Mouse (Mus musculus) layer of hippocampus, adult 2 months (tissue): ENCODE measurements around the gene Ddr1. TPM values are rescaled to one million over a fixed set of nuclear protein-coding genes. Genes with fewer than 3 reads are reported as not detected.

ENCODE experiments used
- DNase-seq, 2 experiments: peaks; one replicate each; pipeline ENCODE4 v3.0.0; 2022; ENCODE audit warnings: low spot score in 2 of 2
- H3K27ac ChIP-seq: fragments of 200-600 bp; 2 replicates; pipeline ENCODE4 v1.8.1; 2022
- H3K4me3 ChIP-seq: fragments of 200-600 bp; 2 replicates; pipeline ENCODE4 v1.8.1; 2022; ENCODE audit warnings: mild to moderate bottlenecking
- CTCF ChIP-seq: fragments of 200-600 bp; conservative IDR thresholded peaks from 2 replicates; pipeline ENCODE4 v1.8.1; 2022; ENCODE audit warnings: antibody characterized with exemption, mild to moderate bottlenecking, moderate library complexity
- total RNA-seq, 2 experiments: library from RNA; stranded (reverse); gene quantifications; 2 replicates each; pipeline ENCODE4 v1.2.3; 2021

Ddr1 gene
- total RNA-seq, 2 experiments from 2014 or later: 54.3 to 61.0 TPM

DNA sequence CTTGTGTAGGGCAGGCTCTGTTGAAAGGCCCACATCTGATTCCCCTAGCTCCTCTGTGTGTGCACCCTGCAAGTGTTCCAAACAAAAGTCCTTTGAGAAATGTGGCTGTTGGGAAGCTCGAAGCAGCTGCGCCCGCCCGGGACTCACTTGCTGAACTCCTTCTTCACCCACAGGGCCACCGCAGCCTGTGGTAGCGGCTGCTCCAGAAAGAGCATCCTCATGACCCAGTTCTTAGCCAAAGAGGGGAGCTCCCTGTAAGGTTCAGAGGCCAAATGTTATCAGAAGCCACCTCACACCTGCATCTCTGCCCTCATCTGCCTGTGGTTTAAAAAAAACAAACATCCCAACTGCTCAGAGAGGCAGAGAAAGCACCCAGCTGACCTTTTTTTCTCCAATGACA, 32.6 kb downstream of the Ddr1 start:
- TF ChIP-seq CTCF: no peak
- Histone ChIP-seq H3K27ac (no peak overlapping the region), H3K4me3 (no peak overlapping the region)
- no peak for DNase-seq

DNA sequence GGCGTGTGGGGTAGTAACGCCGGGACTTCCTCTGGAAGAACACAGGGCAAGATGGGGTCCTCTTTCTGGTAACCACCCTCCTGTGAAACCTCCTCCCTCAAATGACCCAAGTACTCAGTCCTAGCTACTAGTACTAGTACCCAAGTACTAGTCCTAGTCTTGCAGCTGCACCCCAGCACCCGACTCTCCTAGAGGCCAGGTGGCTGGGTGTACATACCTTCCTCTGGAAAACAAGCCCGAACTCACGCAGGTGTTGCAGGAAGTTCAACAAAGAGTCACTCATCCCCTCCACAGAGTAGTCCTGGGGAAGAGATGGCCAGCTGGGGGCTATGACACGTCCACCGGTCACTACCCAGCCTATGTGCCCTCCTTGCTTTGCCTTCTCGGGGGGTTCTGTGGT, 34.7 kb downstream of the Ddr1 start:
- no peak for TF ChIP-seq CTCF
- Histone ChIP-seq H3K4me3 (no peak overlapping the region), H3K27ac (no peak overlapping the region)
- DNase-seq: no peak

DNA sequence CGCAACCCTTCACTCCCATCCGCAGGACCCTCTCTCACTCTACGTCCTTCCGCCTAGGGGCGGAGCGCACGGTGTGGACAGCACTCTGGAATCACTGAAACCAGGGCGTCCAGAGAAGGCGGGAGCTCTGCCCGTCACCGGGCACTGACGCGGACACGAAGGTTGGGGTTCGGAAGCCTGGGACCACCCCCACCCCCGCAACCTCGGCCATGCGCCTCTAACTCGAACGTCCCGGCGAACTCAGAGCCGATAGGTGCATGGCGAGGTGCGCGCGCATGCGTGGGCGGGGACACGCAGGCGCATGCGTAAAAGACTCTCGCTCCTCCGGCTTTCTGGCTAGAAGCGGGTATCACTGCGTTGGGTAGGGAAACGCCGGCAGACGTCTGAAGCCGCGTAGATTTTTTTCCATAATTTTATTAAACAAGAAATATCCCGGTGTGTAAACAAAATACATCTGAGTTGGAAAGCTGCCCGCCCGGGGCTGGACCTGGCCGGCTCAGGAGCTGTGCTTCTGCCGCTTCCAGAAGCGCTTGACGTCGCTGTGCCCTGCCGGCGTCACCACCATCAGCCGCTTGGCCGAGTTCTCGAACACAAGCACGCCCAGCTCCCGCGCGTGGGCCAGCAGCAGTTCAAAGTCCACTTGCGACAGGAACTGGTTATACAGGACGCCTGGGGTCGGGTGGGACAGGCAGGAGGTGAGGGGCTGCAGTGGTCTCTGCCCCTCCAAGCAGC, 36.9 kb downstream of the Ddr1 start, which contains the start of gene Vars2:
Vars2 (minus strand) TSS at position 259 of the 732 bp plus-strand sequence.
- TF ChIP-seq CTCF: peak; percentile 45; the same call in 1 of the 2 replicates
- H3K27ac ChIP-seq: peak within 1 kb of the TSS; percentile 95
- DNase-seq: peak; percentile 94 to 97
- peak within 1 kb of the TSS; percentile 95 for H3K4me3 ChIP-seq

DNA sequence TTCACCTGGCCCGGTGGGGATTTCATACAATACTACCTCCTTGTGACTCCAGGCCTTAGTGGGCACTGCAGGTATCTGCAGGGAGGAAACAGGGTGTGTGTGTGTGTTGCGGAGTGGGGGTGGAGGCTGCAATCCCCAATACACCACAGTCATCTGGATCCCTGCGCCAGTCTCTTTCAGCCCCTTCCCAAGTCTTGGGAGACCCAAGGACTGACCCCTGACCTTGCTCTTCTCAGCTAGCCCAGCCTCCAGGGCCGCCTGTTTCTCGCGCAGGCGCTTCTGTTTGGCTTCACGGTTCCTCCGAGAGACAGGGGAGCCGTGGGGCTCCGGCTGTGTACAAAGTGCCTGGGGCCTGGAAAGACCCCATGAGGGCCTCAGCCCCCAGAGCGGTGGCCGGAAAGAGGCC, 37.6 kb downstream of the Ddr1 start:
- DNase-seq: no peak
- H3K27ac ChIP-seq: peak overlapping the region; percentile 95

DNA sequence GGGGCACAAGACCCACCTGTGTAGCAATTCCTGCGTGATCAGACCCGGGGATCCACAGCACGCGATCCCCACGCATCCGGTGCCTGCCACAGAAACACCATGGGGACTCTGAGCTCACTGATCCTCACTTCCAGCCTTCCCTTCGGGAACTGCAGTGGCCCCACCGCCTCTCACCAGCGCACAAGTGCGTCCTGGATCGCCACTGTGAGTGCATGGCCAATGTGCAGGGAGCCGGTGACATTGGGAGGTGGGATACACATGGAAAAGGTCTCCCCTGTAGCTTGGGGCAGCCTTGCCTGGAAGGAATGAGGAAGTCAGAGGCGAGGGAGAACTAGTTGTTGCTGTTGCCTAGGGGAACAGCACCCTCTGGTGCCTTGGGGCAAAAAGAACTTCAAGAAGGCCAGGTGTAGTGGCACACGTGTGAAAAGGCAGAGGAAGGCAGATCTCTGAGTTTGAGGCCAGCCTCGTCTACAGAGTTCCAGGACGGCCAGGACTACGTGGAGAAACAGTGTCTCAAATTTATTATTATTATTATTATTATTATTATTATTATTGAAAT, 38.4 kb downstream of the Ddr1 start:
- no peak for DNase-seq
- H3K4me3 ChIP-seq: no peak overlapping the region
- no peak overlapping the region for H3K27ac ChIP-seq
- TF ChIP-seq CTCF: peak; percentile 68

More for the DNA sequence above, 37.6 kb downstream of the Ddr1 start:
- H3K4me3 ChIP-seq: peak overlapping the region; percentile 95
- no peak for TF ChIP-seq CTCF

DNA sequence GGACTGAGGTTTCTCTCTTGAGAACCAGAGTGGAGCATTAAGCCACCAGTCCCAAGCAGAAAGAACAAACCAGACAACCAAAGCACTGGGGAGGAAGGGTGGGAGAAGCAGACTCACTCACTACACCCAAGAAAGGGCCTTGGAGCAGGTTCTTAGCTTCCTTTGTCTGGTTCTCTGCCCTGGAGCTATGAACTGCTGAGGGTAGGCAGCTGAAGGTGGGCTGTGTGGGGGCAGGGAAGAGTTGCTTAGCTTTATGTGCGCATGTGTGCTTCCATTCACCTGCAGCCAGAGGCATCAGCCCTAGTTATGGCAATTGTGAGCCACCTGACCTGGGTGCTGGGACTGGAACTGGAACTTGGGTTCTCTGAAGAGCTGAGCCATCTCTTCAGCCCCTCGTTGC, 51.3 kb downstream of the Ddr1 start:
- DNase-seq: no peak
- TF ChIP-seq CTCF: no peak
- no peak overlapping the region for H3K4me3 ChIP-seq
- no peak overlapping the region for H3K27ac ChIP-seq

DNA sequence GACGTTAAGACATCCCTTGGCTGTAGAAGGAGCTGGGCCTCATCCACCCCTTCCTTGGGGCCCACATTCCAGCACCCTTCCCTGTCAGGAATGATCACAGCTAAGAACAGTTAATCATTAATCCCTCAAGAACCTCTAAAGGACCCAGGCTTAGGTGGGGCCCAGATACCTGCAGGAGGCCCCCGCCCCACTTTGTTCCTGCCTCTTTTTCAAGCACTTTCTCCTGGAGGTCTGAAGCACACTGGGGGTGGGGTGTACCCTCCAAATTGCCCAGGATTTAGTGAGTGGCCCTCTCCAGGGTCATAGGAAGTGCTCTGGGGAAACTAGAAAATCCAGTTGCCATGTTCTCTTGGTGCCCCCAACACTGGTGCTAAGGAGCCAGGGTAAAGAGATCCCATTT, 55.0 kb downstream of the Ddr1 start:
- no peak for TF ChIP-seq CTCF
- H3K27ac ChIP-seq: no peak overlapping the region
- H3K4me3 ChIP-seq: no peak overlapping the region
- no peak for DNase-seq

DNA sequence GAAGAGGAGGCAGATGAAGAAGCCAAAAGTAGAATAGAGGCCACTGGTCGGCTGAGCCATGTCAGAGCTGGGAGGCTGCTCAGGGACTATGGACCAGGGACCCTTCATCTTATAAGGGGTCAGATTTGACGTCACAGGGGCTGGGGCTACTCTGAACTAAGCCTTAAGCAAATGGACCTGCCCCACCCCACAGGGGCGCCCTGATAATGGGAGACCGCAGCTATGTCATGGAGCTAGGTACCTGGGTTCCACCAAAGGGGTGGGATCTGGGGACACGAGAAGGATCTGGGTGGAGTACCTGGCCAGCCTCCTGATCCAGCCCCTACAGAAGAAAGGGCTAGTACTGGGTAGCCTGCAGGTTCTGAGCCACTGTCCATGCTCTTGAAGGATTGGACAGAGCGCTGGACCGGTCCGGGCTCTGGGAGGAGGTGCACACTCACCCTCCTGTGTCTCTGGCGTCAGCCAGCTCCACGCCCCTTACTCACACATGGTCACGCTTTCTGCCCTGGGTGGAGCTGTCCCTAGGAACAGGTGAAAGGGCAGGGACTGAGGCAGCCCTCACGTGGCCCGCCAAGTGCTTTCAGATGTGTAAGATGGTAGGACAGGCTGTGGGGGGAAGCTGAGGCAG, 60.7 kb downstream of the Ddr1 start, which contains the start of gene Mucl3:
Mucl3 (minus strand) TSS at position 87 of the 628 bp plus-strand sequence.
- no peak for TF ChIP-seq CTCF
- H3K4me3 ChIP-seq: no peak within 1 kb of the TSS
- no peak for DNase-seq
- no peak within 1 kb of the TSS for H3K27ac ChIP-seq

DNA sequence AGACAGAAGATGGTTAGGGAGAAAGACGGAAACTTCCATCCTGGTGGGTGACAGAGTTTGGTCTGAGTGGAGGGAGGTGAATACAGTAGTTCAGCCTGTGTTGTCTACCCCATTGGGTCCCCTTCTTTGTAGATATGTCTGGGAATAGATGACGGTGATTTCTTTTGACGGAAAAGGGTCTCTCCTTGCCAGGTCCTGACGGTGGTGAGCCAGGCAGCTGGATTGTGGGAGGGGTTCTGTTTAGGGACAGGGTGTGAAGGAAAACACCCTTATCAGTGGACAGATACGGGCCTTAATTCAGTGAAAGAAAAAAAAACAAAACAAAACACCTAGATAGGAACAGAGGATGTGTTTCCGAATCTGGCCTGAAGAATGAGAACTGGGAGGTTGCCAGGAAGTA, 65.1 kb downstream of the Ddr1 start:
- DNase-seq: no peak
- Histone ChIP-seq H3K4me3 (no peak overlapping the region), H3K27ac (no peak overlapping the region)
- no peak for TF ChIP-seq CTCF

DNA sequence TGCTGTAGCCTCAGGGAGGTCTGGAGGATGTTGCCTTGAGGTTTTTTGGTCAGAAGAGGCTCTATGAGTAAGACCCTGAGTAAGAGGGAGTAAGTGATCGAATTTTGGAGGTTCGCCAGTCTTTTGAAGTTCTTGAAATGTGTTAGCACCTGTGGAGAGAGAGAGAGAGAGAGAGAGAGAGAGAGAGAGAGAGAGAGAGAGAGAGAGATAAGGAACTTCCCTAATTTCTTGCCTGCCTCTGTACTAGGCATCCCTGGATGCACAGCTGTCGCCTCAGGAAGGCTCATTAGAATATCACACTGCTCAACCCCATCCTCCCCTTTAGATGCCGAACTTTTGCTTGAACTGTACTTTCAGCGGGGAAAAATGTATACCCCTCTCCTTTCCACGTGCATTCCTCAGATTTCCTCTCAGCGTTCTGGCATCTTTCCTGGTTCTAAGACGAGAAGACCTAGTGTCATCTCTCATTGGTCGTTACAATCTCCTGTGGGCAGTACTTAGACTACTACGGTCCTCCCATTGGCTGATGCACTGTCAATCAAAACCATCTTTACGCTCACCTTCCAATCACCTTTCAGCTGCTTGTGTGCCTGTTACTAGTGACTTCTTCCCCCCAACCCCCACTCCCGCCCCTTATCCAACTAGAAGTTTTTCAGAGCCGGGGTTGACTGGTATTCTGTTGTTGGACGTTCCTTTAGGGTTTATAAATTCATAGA, 65.8 kb downstream of the Ddr1 start:
- DNase-seq: peak in 1 of 2 experiments; percentile 35
- H3K4me3 ChIP-seq: no peak overlapping the region
- no peak for TF ChIP-seq CTCF

DNA sequence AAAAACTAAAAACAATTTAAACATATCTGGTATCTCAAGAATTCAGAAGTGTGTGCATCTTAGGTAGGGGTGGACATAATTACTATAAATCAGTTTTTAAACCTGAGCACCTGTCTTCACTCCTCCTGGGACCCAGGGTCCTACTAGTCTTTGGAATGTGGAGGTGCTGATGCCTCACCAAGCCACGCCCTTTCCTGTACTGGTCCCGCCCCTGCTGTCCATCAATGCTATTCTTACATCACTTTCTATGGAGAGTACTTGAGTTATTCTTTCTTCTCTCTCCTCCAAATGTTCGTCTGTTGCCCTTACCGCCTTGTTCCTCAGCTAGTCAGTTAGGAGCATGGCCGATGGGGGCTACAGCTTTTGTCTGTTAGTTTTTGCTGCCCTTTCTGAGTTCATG, 68.1 kb downstream of the Ddr1 start:
- no peak overlapping the region for H3K27ac ChIP-seq
- H3K4me3 ChIP-seq: no peak overlapping the region
- DNase-seq: peak in 1 of 2 experiments; percentile 35
- TF ChIP-seq CTCF: no peak

More for the DNA sequence above, 65.8 kb downstream of the Ddr1 start:
- no peak overlapping the region for H3K27ac ChIP-seq

DNA sequence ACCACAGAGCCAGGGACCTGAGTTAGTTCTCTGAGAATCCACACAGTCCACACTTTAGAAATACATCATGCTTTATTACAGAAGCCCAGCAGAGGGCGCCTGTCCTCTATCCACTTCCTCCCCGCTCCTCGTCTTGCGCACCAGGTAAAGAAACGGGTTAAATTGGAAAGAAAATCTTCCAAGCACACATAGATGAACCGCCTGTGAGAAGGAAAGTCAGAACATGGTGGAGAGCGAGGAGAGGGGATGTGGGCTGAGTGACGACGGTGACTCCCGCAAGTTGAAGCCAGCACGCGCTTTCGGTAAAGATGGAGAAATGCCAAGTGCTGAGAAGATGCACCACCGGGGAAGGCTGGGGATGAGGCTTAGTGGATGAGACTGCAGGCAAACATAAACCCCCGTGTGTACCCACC, 68.7 kb downstream of the Ddr1 start:
- peak; percentile 55 to 82 for DNase-seq
- peak; percentile 89 for TF ChIP-seq CTCF
- peak overlapping the region; percentile 67 for H3K4me3 ChIP-seq
- peak overlapping the region; percentile 79 for H3K27ac ChIP-seq

DNA sequence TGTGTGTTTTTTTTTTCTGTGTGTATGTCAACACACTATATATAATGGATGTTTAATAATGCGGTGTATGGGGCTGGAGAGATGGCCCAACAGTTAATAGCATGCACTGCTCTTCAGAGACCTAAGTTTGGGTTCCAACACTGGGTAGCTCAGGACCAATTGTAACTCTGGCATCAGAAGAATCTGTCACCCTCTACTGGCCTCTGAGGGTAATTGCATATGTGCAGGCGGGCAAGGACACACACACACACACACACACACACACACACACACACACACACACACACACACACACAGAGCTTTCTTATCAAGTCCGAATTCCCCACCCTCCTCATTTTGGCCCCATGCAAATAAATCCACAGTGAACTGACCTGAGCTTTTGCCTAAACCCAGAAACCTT, 69.2 kb downstream of the Ddr1 start:
- no peak for DNase-seq
- Histone ChIP-seq H3K27ac (no peak overlapping the region), H3K4me3 (no peak overlapping the region)
- TF ChIP-seq CTCF: no peak
